Mouse (Mus musculus): ENCODE measurements around the gene Fbxw4. TPM values are rescaled to one million over a fixed set of nuclear protein-coding genes. Genes with fewer than 3 reads are reported as not detected.

Fbxw4 gene
- polyA plus RNA-seq, 1 experiment from 2014 or later, result 3.5 TPM

- H3K4me3 ChIP-seq (ENCODE audit: low read depth, low read length), result no peak overlapping the region
- H3K27me3 ChIP-seq (ENCODE audit: control insufficient read depth, insufficient read depth, low read length), result no peaks in the 10 kb centered on the region
- H3K36me3 ChIP-seq (replicated peaks; ENCODE audit: control insufficient read depth, insufficient read depth, low read depth, low read length), result no peaks in the 10 kb centered on the region
- no peak overlapping the region; the same call in 1 of the 2 replicates for H3K4me2 ChIP-seq (ENCODE audit: low read depth, low read length)
- peak; percentile 61; the same call in 1 of the 2 replicates for ATAC-seq (replicated peaks; ENCODE audit: insufficient number of reproducible peaks, low FRiP score, low TSS enrichment, low read depth)
- 25% methylated on average over 7 of the region's 7 CpGs for WGBS
- peak overlapping the region; percentile 43; the same call in 1 of the 2 replicates for H3K27ac ChIP-seq (replicated peaks; ENCODE audit: low read depth, low read length)
- peaks cover 3% of the 10 kb centered on the region; the same call in 1 of the 2 replicates for H3K4me1 ChIP-seq (ENCODE audit: control insufficient read depth, insufficient read depth, low read length)
- peak; percentile 40 for DNase-seq (ENCODE audit: low spot score)
- no peak overlapping the region for H3K9ac ChIP-seq (replicated peaks; ENCODE audit: low read length)
- H3K9me3 ChIP-seq (replicated peaks; ENCODE audit: control insufficient read depth, low read length), result no peaks in the 10 kb centered on the region
Measured at GRCm38 (mm10) chr19:45607479-45607878, 52.6 kb downstream of the Fbxw4 start.

GRCm38 (mm10) chr19:45606701-45607100, 53.4 kb downstream of the Fbxw4 start:
- Histone ChIP-seq H3K9ac (replicated peaks; ENCODE audit: low read length) (no peak overlapping the region), H3K27me3 (ENCODE audit: control insufficient read depth, insufficient read depth, low read length) (no peaks in the 10 kb centered on the region), H3K9me3 (replicated peaks; ENCODE audit: control insufficient read depth, low read length) (no peaks in the 10 kb centered on the region), H3K36me3 (replicated peaks; ENCODE audit: control insufficient read depth, insufficient read depth, low read depth, low read length) (no peaks in the 10 kb centered on the region), H3K4me3 (ENCODE audit: low read depth, low read length) (no peak overlapping the region), H3K4me2 (ENCODE audit: low read depth, low read length) (no peak overlapping the region), H3K4me1 (ENCODE audit: control insufficient read depth, insufficient read depth, low read length) (peaks cover 3% of the 10 kb centered on the region; the same call in 1 of the 2 replicates), H3K27ac (replicated peaks; ENCODE audit: low read depth, low read length) (no peak overlapping the region)
- DNase-seq (ENCODE audit: low spot score) (no peak), ATAC-seq (replicated peaks; ENCODE audit: insufficient number of reproducible peaks, low FRiP score, low TSS enrichment, low read depth) (no peak)
- 71% methylated on average over 4 of the region's 4 CpGs for WGBS

DNA sequence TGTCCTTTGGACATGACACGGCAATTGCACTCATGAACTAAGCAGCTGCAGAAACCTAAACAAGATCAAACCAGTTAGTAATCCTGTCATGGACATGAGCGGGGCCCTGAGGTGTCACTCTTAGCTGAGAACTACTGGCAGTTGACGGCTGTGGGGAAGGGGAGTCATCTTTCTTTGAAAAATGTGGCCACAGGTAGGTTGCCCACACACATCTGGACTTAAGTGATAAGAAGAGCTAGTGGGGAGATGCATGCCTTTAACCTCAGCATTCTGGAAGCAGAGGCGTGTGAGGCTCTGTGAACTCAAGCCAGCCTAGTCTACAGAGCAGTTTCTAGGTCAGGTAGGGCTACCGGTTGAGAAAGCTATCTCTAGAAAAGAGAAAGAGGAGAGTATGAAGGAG, 57.5 kb downstream of the Fbxw4 start:
- Histone ChIP-seq H3K9me3 (replicated peaks; ENCODE audit: control insufficient read depth, low read length) (no peaks in the 10 kb centered on the region), H3K4me1 (ENCODE audit: control insufficient read depth, insufficient read depth, low read length) (peaks cover 1% of the 10 kb centered on the region; the same call in 1 of the 2 replicates), H3K27me3 (ENCODE audit: control insufficient read depth, insufficient read depth, low read length) (no peaks in the 10 kb centered on the region)

DNA sequence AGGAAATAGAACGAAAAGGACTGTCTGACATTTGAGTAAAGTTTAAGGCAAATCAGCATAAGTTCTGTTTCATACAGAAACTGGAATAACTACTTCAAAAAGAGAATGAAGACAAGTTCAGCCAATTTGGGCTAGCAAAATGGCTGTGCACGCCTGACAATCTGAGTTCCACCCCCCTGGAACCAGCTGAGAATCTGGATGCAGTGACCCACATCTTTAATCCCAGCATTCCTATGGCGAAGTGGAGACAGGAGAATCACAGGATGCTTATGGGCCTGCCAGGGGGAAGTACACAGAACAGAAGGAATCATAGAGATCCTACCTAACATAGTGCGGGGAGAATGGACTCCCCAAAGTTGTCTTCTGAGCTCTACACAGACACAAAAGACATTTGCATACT, 63.0 kb downstream of the Fbxw4 start:
- H3K4me1 ChIP-seq (ENCODE audit: control insufficient read depth, insufficient read depth, low read length), result no peaks in the 10 kb centered on the region
- no peak for ATAC-seq (replicated peaks; ENCODE audit: insufficient number of reproducible peaks, low FRiP score, low TSS enrichment, low read depth)
- DNase-seq (ENCODE audit: low spot score), result no peak
- H3K9ac ChIP-seq (replicated peaks; ENCODE audit: low read length), result no peak overlapping the region
- no peak overlapping the region for H3K4me3 ChIP-seq (ENCODE audit: low read depth, low read length)
- WGBS, result 67% methylated on average over 4 of the region's 4 CpGs
- H3K36me3 ChIP-seq (replicated peaks; ENCODE audit: control insufficient read depth, insufficient read depth, low read depth, low read length), result no peaks in the 10 kb centered on the region
- no peak overlapping the region for H3K4me2 ChIP-seq (ENCODE audit: low read depth, low read length)
- no peak overlapping the region for H3K27ac ChIP-seq (replicated peaks; ENCODE audit: low read depth, low read length)
- no peaks in the 10 kb centered on the region; the same call in 1 of the 2 replicates for H3K27me3 ChIP-seq (ENCODE audit: control insufficient read depth, insufficient read depth, low read length)
- no peaks in the 10 kb centered on the region for H3K9me3 ChIP-seq (replicated peaks; ENCODE audit: control insufficient read depth, low read length)

More for the DNA sequence above, 57.5 kb downstream of the Fbxw4 start:
- no peak overlapping the region for H3K4me3 ChIP-seq (ENCODE audit: low read depth, low read length)
- no peak overlapping the region for H3K4me2 ChIP-seq (ENCODE audit: low read depth, low read length)
- no peak for ATAC-seq (replicated peaks; ENCODE audit: insufficient number of reproducible peaks, low FRiP score, low TSS enrichment, low read depth)
- 84% methylated on average over 5 of the region's 5 CpGs for WGBS
- DNase-seq (ENCODE audit: low spot score), result no peak
- H3K9ac ChIP-seq (replicated peaks; ENCODE audit: low read length), result no peak overlapping the region
- no peak overlapping the region for H3K27ac ChIP-seq (replicated peaks; ENCODE audit: low read depth, low read length)
- no peaks in the 10 kb centered on the region for H3K36me3 ChIP-seq (replicated peaks; ENCODE audit: control insufficient read depth, insufficient read depth, low read depth, low read length)

GRCm38 (mm10) chr19:45596434-45596833, 63.7 kb downstream of the Fbxw4 start:
- H3K27me3 ChIP-seq (ENCODE audit: control insufficient read depth, insufficient read depth, low read length), result no peaks in the 10 kb centered on the region; the same call in 1 of the 2 replicates
- H3K4me2 ChIP-seq (ENCODE audit: low read depth, low read length), result no peak overlapping the region
- no peaks in the 10 kb centered on the region for H3K36me3 ChIP-seq (replicated peaks; ENCODE audit: control insufficient read depth, insufficient read depth, low read depth, low read length)
- ATAC-seq (replicated peaks; ENCODE audit: insufficient number of reproducible peaks, low FRiP score, low TSS enrichment, low read depth) (peak; percentile 50), DNase-seq (ENCODE audit: low spot score) (no peak)
- H3K9me3 ChIP-seq (replicated peaks; ENCODE audit: control insufficient read depth, low read length), result no peaks in the 10 kb centered on the region
- H3K4me1 ChIP-seq (ENCODE audit: control insufficient read depth, insufficient read depth, low read length), result no peaks in the 10 kb centered on the region
- 48% methylated on average over 6 of the region's 6 CpGs for WGBS
- H3K9ac ChIP-seq (replicated peaks; ENCODE audit: low read length), result no peak overlapping the region
- no peak overlapping the region for H3K27ac ChIP-seq (replicated peaks; ENCODE audit: low read depth, low read length)
- H3K4me3 ChIP-seq (ENCODE audit: low read depth, low read length), result no peak overlapping the region

DNA sequence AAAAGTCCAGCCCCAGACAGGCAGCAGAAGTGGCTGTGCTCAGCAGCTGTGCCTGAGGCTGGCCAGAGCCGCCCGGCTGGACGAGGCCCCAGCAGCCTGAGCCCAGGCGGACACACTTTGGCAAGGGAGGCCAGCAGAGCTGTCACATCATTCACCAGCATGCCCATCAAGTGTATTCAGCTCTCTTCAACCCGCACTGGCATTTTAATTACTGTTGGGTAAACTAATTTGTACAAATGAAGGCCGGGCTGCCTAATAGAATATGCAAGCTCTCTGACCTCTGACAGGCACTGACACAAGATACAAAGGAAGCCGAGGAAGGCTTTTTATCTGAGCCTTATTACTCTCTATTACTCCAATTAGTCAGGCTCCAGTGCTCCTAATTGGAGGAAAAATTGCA, 64.1 kb downstream of the Fbxw4 start:
- no peak overlapping the region for H3K9ac ChIP-seq (replicated peaks; ENCODE audit: low read length)
- H3K4me3 ChIP-seq (ENCODE audit: low read depth, low read length), result no peak overlapping the region
- peak; percentile 69 for ATAC-seq (replicated peaks; ENCODE audit: insufficient number of reproducible peaks, low FRiP score, low TSS enrichment, low read depth)
- H3K36me3 ChIP-seq (replicated peaks; ENCODE audit: control insufficient read depth, insufficient read depth, low read depth, low read length), result no peaks in the 10 kb centered on the region
- H3K9me3 ChIP-seq (replicated peaks; ENCODE audit: control insufficient read depth, low read length), result no peaks in the 10 kb centered on the region
- DNase-seq (ENCODE audit: low spot score), result no peak
- WGBS, result 23% methylated on average over 7 of the region's 7 CpGs
- no peak overlapping the region for H3K27ac ChIP-seq (replicated peaks; ENCODE audit: low read depth, low read length)
- H3K27me3 ChIP-seq (ENCODE audit: control insufficient read depth, insufficient read depth, low read length), result no peaks in the 10 kb centered on the region; the same call in 1 of the 2 replicates
- no peak overlapping the region for H3K4me2 ChIP-seq (ENCODE audit: low read depth, low read length)
- no peaks in the 10 kb centered on the region for H3K4me1 ChIP-seq (ENCODE audit: control insufficient read depth, insufficient read depth, low read length)

GRCm38 (mm10) chr19:45595481-45595880, 64.6 kb downstream of the Fbxw4 start:
- no peak overlapping the region for H3K4me3 ChIP-seq (ENCODE audit: low read depth, low read length)
- H3K27me3 ChIP-seq (ENCODE audit: control insufficient read depth, insufficient read depth, low read length), result no peaks in the 10 kb centered on the region; the same call in 1 of the 2 replicates
- ATAC-seq (replicated peaks; ENCODE audit: insufficient number of reproducible peaks, low FRiP score, low TSS enrichment, low read depth) (no peak), DNase-seq (ENCODE audit: low spot score) (no peak)
- H3K36me3 ChIP-seq (replicated peaks; ENCODE audit: control insufficient read depth, insufficient read depth, low read depth, low read length), result no peaks in the 10 kb centered on the region
- H3K9ac ChIP-seq (replicated peaks; ENCODE audit: low read length), result no peak overlapping the region
- 89% methylated on average over 6 of the region's 6 CpGs for WGBS
- H3K27ac ChIP-seq (replicated peaks; ENCODE audit: low read depth, low read length), result no peak overlapping the region
- no peaks in the 10 kb centered on the region for H3K4me1 ChIP-seq (ENCODE audit: control insufficient read depth, insufficient read depth, low read length)
- H3K9me3 ChIP-seq (replicated peaks; ENCODE audit: control insufficient read depth, low read length), result no peaks in the 10 kb centered on the region
- H3K4me2 ChIP-seq (ENCODE audit: low read depth, low read length), result no peak overlapping the region

DNA sequence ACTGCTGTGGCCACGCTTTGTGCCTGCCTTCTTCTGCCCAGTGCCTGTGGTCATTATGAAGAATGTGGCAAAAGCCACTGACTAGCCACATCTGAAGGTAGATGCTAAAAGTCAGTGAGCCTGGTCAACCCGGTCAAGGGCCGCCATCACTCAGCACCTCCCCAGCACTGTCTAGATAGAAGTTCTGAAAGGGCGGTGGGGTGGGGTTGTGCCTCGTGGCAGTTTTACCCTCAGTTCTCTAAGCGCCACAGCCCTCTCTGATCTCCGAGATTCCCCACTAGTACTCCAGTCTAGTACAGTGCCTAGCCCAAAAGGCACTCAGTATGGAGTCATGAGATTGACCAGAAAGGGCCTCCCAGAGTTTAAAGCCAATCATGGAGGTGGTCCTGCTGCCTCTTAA, 66.0 kb downstream of the Fbxw4 start:
- no peaks in the 10 kb centered on the region; the same call in 1 of the 2 replicates for H3K27me3 ChIP-seq (ENCODE audit: control insufficient read depth, insufficient read depth, low read length)
- H3K4me1 ChIP-seq (ENCODE audit: control insufficient read depth, insufficient read depth, low read length), result no peaks in the 10 kb centered on the region

More for the DNA sequence above, 66.0 kb downstream of the Fbxw4 start:
- 92% methylated on average over 7 of the region's 7 CpGs for WGBS
- Histone ChIP-seq H3K4me2 (ENCODE audit: low read depth, low read length) (no peak overlapping the region), H3K9me3 (replicated peaks; ENCODE audit: control insufficient read depth, low read length) (no peaks in the 10 kb centered on the region), H3K36me3 (replicated peaks; ENCODE audit: control insufficient read depth, insufficient read depth, low read depth, low read length) (no peaks in the 10 kb centered on the region), H3K27ac (replicated peaks; ENCODE audit: low read depth, low read length) (no peak overlapping the region), H3K9ac (replicated peaks; ENCODE audit: low read length) (no peak overlapping the region), H3K4me3 (ENCODE audit: low read depth, low read length) (no peak overlapping the region)
- DNase-seq (ENCODE audit: low spot score), result no peak
- ATAC-seq (replicated peaks; ENCODE audit: insufficient number of reproducible peaks, low FRiP score, low TSS enrichment, low read depth), result no peak

Data from embryonic facial prominence, embryonic 11.5 days (tissue).